Mouse (Mus musculus) thymus, postnatal 10 days (tissue): ENCODE measurements around the gene Syt7.

Experiments
- DNase-seq, 2 experiments: peaks; one replicate each; pipeline ENCODE4 v3.0.0; 2021; ENCODE audit warnings: low spot score in 2 of 2

The Syt7 gene

GRCm38 (mm10) chr19:10424751-10425150 lies 35.9 kb downstream of the Syt7 start:
- no peak for DNase-seq

GRCm38 (mm10) chr19:10425484-10426270 lies 36.8 kb downstream of the Syt7 start:
- DNase-seq: no peak

- no peak for DNase-seq
Measured at GRCm38 (mm10) chr19:10426312-10426711, 37.4 kb downstream of the Syt7 start.

GRCm38 (mm10) chr19:10426793-10427192 lies 37.9 kb downstream of the Syt7 start:
- DNase-seq: no peak

- no peak for DNase-seq
Measured at GRCm38 (mm10) chr19:10427431-10427830, 38.5 kb downstream of the Syt7 start.

- DNase-seq: no peak
Measured at GRCm38 (mm10) chr19:10429371-10429770, 40.5 kb downstream of the Syt7 start.

GRCm38 (mm10) chr19:10431410-10431809 lies 42.5 kb downstream of the Syt7 start:
- DNase-seq: no peak

GRCm38 (mm10) chr19:10431841-10432240 lies 43.0 kb downstream of the Syt7 start:
- no peak for DNase-seq

GRCm38 (mm10) chr19:10433225-10433624 lies 44.3 kb downstream of the Syt7 start:
- no peak for DNase-seq

- DNase-seq: no peak
Measured at GRCm38 (mm10) chr19:10433879-10434540, 45.1 kb downstream of the Syt7 start.

- DNase-seq: no peak
Measured at GRCm38 (mm10) chr19:10434927-10435326, 46.0 kb downstream of the Syt7 start.

GRCm38 (mm10) chr19:10435908-10436307 lies 47.0 kb downstream of the Syt7 start:
- peak in 1 of 2 experiments; percentile 45 for DNase-seq

GRCm38 (mm10) chr19:10436726-10437125 lies 47.8 kb downstream of the Syt7 start:
- DNase-seq: no peak

- DNase-seq: no peak
Measured at GRCm38 (mm10) chr19:10437521-10437920, 48.6 kb downstream of the Syt7 start.

GRCm38 (mm10) chr19:10444685-10445369 lies 55.9 kb downstream of the Syt7 start:
- no peak for DNase-seq

- no peak for DNase-seq
Measured at GRCm38 (mm10) chr19:10448275-10448674, 59.4 kb downstream of the Syt7 start.

GRCm38 (mm10) chr19:10449190-10449589 lies 60.3 kb downstream of the Syt7 start:
- DNase-seq: no peak

- peak; percentile 28 to 68 for DNase-seq
Measured at GRCm38 (mm10) chr19:10449708-10450107, 60.8 kb downstream of the Syt7 start.

GRCm38 (mm10) chr19:10454718-10455436 lies 66.0 kb downstream of the Syt7 start:
- no peak for DNase-seq

- DNase-seq: no peak
Measured at GRCm38 (mm10) chr19:10455437-10455806, 66.5 kb downstream of the Syt7 start.

GRCm38 (mm10) chr19:10456752-10457483 lies 68.0 kb downstream of the Syt7 start, which contains the start of gene Lrrc10b:
Gene Lrrc10b, minus strand, starts transcription at chr19:10457473.
- peak; percentile 43 to 55 for DNase-seq
